Mouse (Mus musculus) neural tube, embryonic 15.5 days (tissue): ENCODE data around the gene 1110008P14Rik. TPM values are rescaled to one million over a fixed set of nuclear protein-coding genes. Genes with fewer than 3 reads are reported as not detected.
"Not testable (repeated sequence)": the region's sequence is repeated elsewhere in the genome, so short reads cannot be mapped to it uniquely, and the experiment has no call there.

ENCODE experiments used
- ATAC-seq: fragments of 200-750 bp; cut with Nextera tagmentation; 2 replicates; pipeline ENCODE4 v1.8.0; 2017; ENCODE audit warnings: mild to moderate bottlenecking, moderate TSS enrichment, moderate library complexity; ENCODE audit not compliant: low FRiP score
- H3K27ac ChIP-seq: fragments of 300-500 bp; sonication (generic); replicated peaks from 2 replicates; pipeline ENCODE4 v1.5.1; 2015; ENCODE audit warnings: mild to moderate bottlenecking, inconsistent platforms
- H3K27me3 ChIP-seq: fragments of 300-500 bp; sonication (generic); replicated peaks from 2 replicates; pipeline ENCODE4 v1.6.1; 2015; ENCODE audit warnings: inconsistent platforms
- H3K36me3 ChIP-seq: fragments of 300-500 bp; sonication (generic); 2 replicates; pipeline ENCODE4 v1.6.1; 2015; ENCODE audit warnings: inconsistent platforms
- H3K4me1 ChIP-seq: fragments of 300-500 bp; sonication (generic); 2 replicates; pipeline ENCODE4 v1.6.1; 2015; ENCODE audit warnings: inconsistent platforms
- H3K4me2 ChIP-seq: fragments of 300-500 bp; sonication (generic); 2 replicates; pipeline ENCODE4 v1.6.1; 2015; ENCODE audit warnings: inconsistent platforms, mild to moderate bottlenecking, moderate library complexity
- H3K4me3 ChIP-seq: fragments of 300-500 bp; sonication (generic); replicated peaks from 2 replicates; pipeline ENCODE4 v1.5.1; 2015; ENCODE audit warnings: mild to moderate bottlenecking, inconsistent platforms
- H3K9ac ChIP-seq: fragments of 300-500 bp; sonication (generic); replicated peaks from 2 replicates; pipeline ENCODE4 v1.6.1; 2015; ENCODE audit warnings: mild to moderate bottlenecking, inconsistent platforms
- H3K9me3 ChIP-seq: fragments of 300-500 bp; sonication (generic); replicated peaks from 2 replicates; pipeline ENCODE4 v1.6.1; 2016; ENCODE audit warnings: inconsistent platforms
- WGBS: fragments of 180-500 bp; shearing (Covaris S2); methylation state at CpG from one replicate; pipeline ENCODE4 v1.1.7; 2015; ENCODE audit warnings: mixed read lengths; 5-methylcytosine and 5-hydroxymethylcytosine counted together
- polyA plus RNA-seq: library from polyadenylated mRNA; unstranded; fragments of >200 nt; fragmentation: Nextera tagmentation; extraction: Ambion mirVana; gene quantifications from 2 replicates; pipeline ENCODE4 v1.2.1, GENCODE M21; 2015

The 1110008P14Rik gene
- polyA plus RNA-seq, 1 experiment from 2014 or later: 195 TPM

GRCm38 (mm10) chr2:32380001-32380500 lies 1.7 kb downstream of the 1110008P14Rik start:
- peaks cover 8% of the 10 kb centered on the region; the same call in 1 of the 2 replicates for H3K27me3 ChIP-seq
- H3K4me3 ChIP-seq: no peak overlapping the region
- WGBS: 85% methylated on average over 7 of the region's 7 CpGs
- no peaks in the 10 kb centered on the region for H3K9me3 ChIP-seq
- peaks cover 21% of the 10 kb centered on the region for H3K4me1 ChIP-seq
- H3K9ac ChIP-seq: no peak overlapping the region
- 0 out of 2 replicates have a peak overlapping the region, but pooled peaks have one; percentile 95 for H3K4me2 ChIP-seq
- no peak overlapping the region for H3K27ac ChIP-seq
- peaks cover 50% of the 10 kb centered on the region for H3K36me3 ChIP-seq
- no peak for ATAC-seq

GRCm38 (mm10) chr2:32376963-32377362 lies 4.8 kb downstream of the 1110008P14Rik start:
- H3K9ac ChIP-seq: no peak overlapping the region
- no peak for ATAC-seq
- H3K27me3 ChIP-seq: no peaks in the 10 kb centered on the region; the same call in 1 of the 2 replicates
- no peak overlapping the region for H3K27ac ChIP-seq
- WGBS: 95% methylated on average over 10 of the region's 10 CpGs
- H3K4me3 ChIP-seq: no peak overlapping the region
- peaks cover 74% of the 10 kb centered on the region for H3K36me3 ChIP-seq
- no peaks in the 10 kb centered on the region for H3K9me3 ChIP-seq
- H3K4me2 ChIP-seq: no peak overlapping the region
- H3K4me1 ChIP-seq: peaks cover 17% of the 10 kb centered on the region

GRCm38 (mm10) chr2:32375317-32375940 lies 6.3 kb downstream of the 1110008P14Rik start:
- H3K27ac ChIP-seq: no peak overlapping the region
- H3K36me3 ChIP-seq: peaks cover 89% of the 10 kb centered on the region
- no peak for ATAC-seq
- no peaks in the 10 kb centered on the region for H3K9me3 ChIP-seq
- WGBS: 93% methylated on average over 13 of the region's 13 CpGs
- H3K4me2 ChIP-seq: no peak overlapping the region
- H3K4me3 ChIP-seq: no peak overlapping the region
- no peak overlapping the region for H3K9ac ChIP-seq
- peaks cover 4% of the 10 kb centered on the region; the same call in 1 of the 2 replicates for H3K4me1 ChIP-seq
- H3K27me3 ChIP-seq: no peaks in the 10 kb centered on the region; the same call in 1 of the 2 replicates

GRCm38 (mm10) chr2:32374191-32374590 lies 7.5 kb downstream of the 1110008P14Rik start:
- H3K9me3 ChIP-seq: no peaks in the 10 kb centered on the region
- no peak overlapping the region for H3K4me3 ChIP-seq
- H3K36me3 ChIP-seq: peaks cover 93% of the 10 kb centered on the region
- 92% methylated on average over 10 of the region's 10 CpGs for WGBS
- no peak overlapping the region for H3K27ac ChIP-seq
- no peak for ATAC-seq
- no peak overlapping the region for H3K4me2 ChIP-seq
- H3K27me3 ChIP-seq: no peaks in the 10 kb centered on the region
- H3K9ac ChIP-seq: no peak overlapping the region
- no peaks in the 10 kb centered on the region for H3K4me1 ChIP-seq

- Histone ChIP-seq H3K27me3 (no peaks in the 10 kb centered on the region), H3K4me3 (no peak overlapping the region), H3K27ac (no peak overlapping the region), H3K9me3 (no peaks in the 10 kb centered on the region), H3K9ac (no peak overlapping the region), H3K4me2 (no peak overlapping the region), H3K4me1 (peaks cover 18% of the 10 kb centered on the region), H3K36me3 (peaks cover 55% of the 10 kb centered on the region)
- no peak for ATAC-seq
- over 99% methylated on average over 5 of the region's 5 CpGs for WGBS
Observed at GRCm38 (mm10) chr2:32367315-32367714, 14.4 kb downstream of the 1110008P14Rik start.

GRCm38 (mm10) chr2:32364121-32364520 lies 17.6 kb downstream of the 1110008P14Rik start:
- Histone ChIP-seq H3K4me3 (peak overlapping the region; percentile 90), H3K36me3 (peaks cover 23% of the 10 kb centered on the region), H3K9me3 (no peaks in the 10 kb centered on the region), H3K4me1 (peaks cover 32% of the 10 kb centered on the region), H3K27ac (no peak overlapping the region), H3K4me2 (peak overlapping the region; percentile 93), H3K9ac (peak overlapping the region; percentile 87), H3K27me3 (peaks cover 3% of the 10 kb centered on the region; the same call in 1 of the 2 replicates)
- no peak for ATAC-seq
- WGBS: 88% methylated on average over 8 of the region's 8 CpGs

- Histone ChIP-seq H3K9me3 (no peaks in the 10 kb centered on the region), H3K4me2 (peak overlapping the region; percentile 93)
- ATAC-seq: peak; percentile 54
Observed at GRCm38 (mm10) chr2:32363376-32364106, 18.2 kb downstream of the 1110008P14Rik start.

GRCm38 (mm10) chr2:32362817-32363340 lies 18.9 kb downstream of the 1110008P14Rik start:
- peak overlapping the region; percentile 90 for H3K4me3 ChIP-seq
- peak; percentile 89 for ATAC-seq
- peaks cover 14% of the 10 kb centered on the region for H3K36me3 ChIP-seq
- H3K4me1 ChIP-seq: peaks cover 32% of the 10 kb centered on the region
- peak overlapping the region; percentile 87 for H3K9ac ChIP-seq
- no peaks in the 10 kb centered on the region for H3K9me3 ChIP-seq
- H3K27me3 ChIP-seq: peaks cover 3% of the 10 kb centered on the region; the same call in 1 of the 2 replicates
- peak overlapping the region; percentile 86 for H3K27ac ChIP-seq
- peak overlapping the region; percentile 93 for H3K4me2 ChIP-seq
- under 1% methylated on average over 53 of the region's 53 CpGs for WGBS

More at GRCm38 (mm10) chr2:32363376-32364106, 18.2 kb downstream of the 1110008P14Rik start:
- H3K4me1 ChIP-seq: peaks cover 32% of the 10 kb centered on the region
- peaks cover 21% of the 10 kb centered on the region for H3K36me3 ChIP-seq
- H3K27ac ChIP-seq: peak overlapping the region; percentile 86
- peak overlapping the region; percentile 87 for H3K9ac ChIP-seq
- peaks cover 3% of the 10 kb centered on the region; the same call in 1 of the 2 replicates for H3K27me3 ChIP-seq
- 9% methylated on average over 19 of the region's 19 CpGs for WGBS
- H3K4me3 ChIP-seq: peak overlapping the region; percentile 90

- peaks cover 32% of the 10 kb centered on the region for H3K4me1 ChIP-seq
- peak overlapping the region; percentile 90 for H3K4me3 ChIP-seq
- not testable (repeated sequence) for H3K27me3 ChIP-seq, H3K36me3 ChIP-seq, ATAC-seq, H3K9me3 ChIP-seq
- H3K27ac ChIP-seq: peak overlapping the region; percentile 86
- WGBS: 45% methylated on average over 5 of the region's 5 CpGs
- peak overlapping the region; percentile 87 for H3K9ac ChIP-seq
- peak overlapping the region; percentile 93 for H3K4me2 ChIP-seq
Observed at GRCm38 (mm10) chr2:32362274-32362673, 19.5 kb downstream of the 1110008P14Rik start.

GRCm38 (mm10) chr2:32361437-32361836 lies 20.3 kb downstream of the 1110008P14Rik start:
- peaks cover under 1% of the 10 kb centered on the region for H3K36me3 ChIP-seq
- ATAC-seq: 0 out of 2 replicates have a peak, but pooled peaks have one; percentile 15
- H3K27ac ChIP-seq: no peak overlapping the region
- under 1% methylated on average over 24 of the region's 24 CpGs for WGBS
- H3K27me3 ChIP-seq: peaks cover 3% of the 10 kb centered on the region; the same call in 1 of the 2 replicates
- peak overlapping the region; percentile 34 for H3K4me3 ChIP-seq
- no peaks in the 10 kb centered on the region for H3K9me3 ChIP-seq
- peak overlapping the region; percentile 70 for H3K4me2 ChIP-seq
- peak overlapping the region; percentile 41 for H3K9ac ChIP-seq
- peaks cover 32% of the 10 kb centered on the region for H3K4me1 ChIP-seq

- no peaks in the 10 kb centered on the region for H3K9me3 ChIP-seq
- H3K4me1 ChIP-seq: peaks cover 32% of the 10 kb centered on the region
- ATAC-seq: no peak
- peak overlapping the region; percentile 34 for H3K4me3 ChIP-seq
- H3K27ac ChIP-seq: peak overlapping the region; percentile 39; the same call in 1 of the 2 replicates
- 3% methylated on average over 14 of the region's 14 CpGs for WGBS
- H3K9ac ChIP-seq: peak overlapping the region; percentile 41; the same call in 1 of the 2 replicates
- peak overlapping the region; percentile 70 for H3K4me2 ChIP-seq
- H3K36me3 ChIP-seq: no peaks in the 10 kb centered on the region
- H3K27me3 ChIP-seq: peaks cover 3% of the 10 kb centered on the region; the same call in 1 of the 2 replicates
Observed at GRCm38 (mm10) chr2:32360741-32361140, 21.0 kb downstream of the 1110008P14Rik start.
